Mouse (Mus musculus): Measurements from ENCODE around the gene Iqcf5.

DNA sequence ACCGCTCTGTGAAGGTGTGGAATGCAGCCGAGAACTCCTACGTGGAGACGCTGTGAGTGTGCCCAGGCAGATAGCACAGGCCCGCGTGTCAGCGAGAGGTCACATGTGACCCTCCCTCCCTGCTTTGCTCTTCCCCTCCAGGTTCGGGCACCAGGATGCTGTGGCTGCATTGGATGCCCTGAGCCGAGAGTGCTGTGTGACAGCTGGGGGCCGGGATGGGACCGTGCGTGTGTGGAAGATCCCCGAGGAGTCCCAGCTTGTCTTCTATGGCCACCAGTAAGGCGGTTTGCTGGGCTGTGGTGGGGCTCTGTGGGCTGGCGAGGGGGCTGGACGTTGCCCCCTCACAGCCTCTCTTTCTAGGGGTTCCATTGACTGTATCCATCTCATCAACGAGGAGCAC lies 30.8 kb upstream of the Iqcf5 start:
- TF ChIP-seq POLR2A (IDR thresholded peaks at IDR 0.05; ENCODE audit: control insufficient read depth, extremely low read depth, insufficient read depth, low read length, poor library complexity) (no peak), CTCF (IDR thresholded peaks at IDR 0.05; ENCODE audit: borderline replicate concordance, control insufficient read depth, extremely low read depth, insufficient read depth, low read length, poor library complexity) (no peak)
